Mouse (Mus musculus) limb, embryonic 14.5 days (tissue): ENCODE results near the gene Gss. TPM values are rescaled to one million over a fixed set of nuclear protein-coding genes. Genes with fewer than 3 reads are reported as not detected.

ENCODE experiments used
- ATAC-seq: fragments of 200-750 bp; cut with Nextera tagmentation; 2 replicates; pipeline ENCODE4 v1.8.0; 2017; ENCODE audit warnings: low read depth, moderate number of reproducible peaks, moderate TSS enrichment; ENCODE audit not compliant: low FRiP score
- DNase-seq: peaks from one replicate; pipeline ENCODE4 v3.0.0-alpha.2; 2015; ENCODE audit warnings: low spot score
- H3K27ac ChIP-seq: fragments of 300-500 bp; sonication (generic); replicated peaks from 2 replicates; pipeline ENCODE4 v1.5.1; 2014; ENCODE audit warnings: low read depth, mild to moderate bottlenecking, low read length, moderate library complexity, mixed read lengths
- H3K27me3 ChIP-seq: fragments of 300-500 bp; sonication (generic); 2 replicates; pipeline ENCODE4 v1.6.1; 2014; ENCODE audit warnings: low read length, mixed read lengths; ENCODE audit not compliant: control insufficient read depth, insufficient read depth
- H3K36me3 ChIP-seq: fragments of 300-500 bp; sonication (generic); 2 replicates; pipeline ENCODE4 v1.6.1; 2014; ENCODE audit warnings: mild to moderate bottlenecking, low read length, moderate library complexity, mixed read lengths; ENCODE audit not compliant: control insufficient read depth, insufficient read depth
- H3K4me1 ChIP-seq: fragments of 300-500 bp; sonication (generic); 2 replicates; pipeline ENCODE4 v1.6.1; 2014; ENCODE audit warnings: antibody characterized with exemption, low read length, mixed read lengths; ENCODE audit not compliant: control insufficient read depth, insufficient read depth
- H3K4me2 ChIP-seq: fragments of 300-500 bp; sonication (generic); replicated peaks from 2 replicates; pipeline ENCODE4 v1.6.1; 2014; ENCODE audit warnings: low read depth, mild to moderate bottlenecking, low read length, moderate library complexity; ENCODE audit not compliant: severe bottlenecking
- H3K4me3 ChIP-seq: fragments of 300-500 bp; sonication (generic); replicated peaks from 2 replicates; pipeline ENCODE4 v1.5.1; 2014; ENCODE audit warnings: low read length
- H3K9ac ChIP-seq: fragments of 300-500 bp; sonication (generic); 2 replicates; pipeline ENCODE4 v1.6.1; 2014; ENCODE audit warnings: mild to moderate bottlenecking, low read depth, low read length, moderate library complexity; ENCODE audit not compliant: severe bottlenecking
- H3K9me3 ChIP-seq: fragments of 300-500 bp; sonication (generic); 2 replicates; pipeline ENCODE4 v1.6.1; 2016; ENCODE audit warnings: low read length; ENCODE audit not compliant: control insufficient read depth
- POLR2A ChIP-seq: fragments of 200-500 bp; IDR thresholded peaks from 2 replicates; pipeline ENCODE4 v1.8.0; 2012; ENCODE audit warnings: inconsistent platforms, mild to moderate bottlenecking, moderate library complexity, borderline replicate concordance; ENCODE audit not compliant: insufficient read depth, insufficient read length; ENCODE audit errors: extremely low read depth
- WGBS: fragments of 180-500 bp; shearing (Covaris S2); extraction: QIAGEN DNeasy Blood & Tissue Kit; methylation state at CpG from one replicate; pipeline ENCODE4 v1.1.7; 2014; 5-methylcytosine and 5-hydroxymethylcytosine counted together
- polyA plus RNA-seq, 2 experiments: library from polyadenylated mRNA; depleted of rRNA in 1 of 2; stranded (reverse) in 1 of 2; unstranded in 1 of 2; fragments of >200 nt; fragmentation: Nextera tagmentation in 1 of 2; extraction: Ambion mirVana in 1 of 2; gene quantifications; 2 replicates each; pipeline versions ENCODE4 v1.2.1 to v1.2.3; 2012 to 2014

Gss gene
- polyA plus RNA-seq, 2 experiments, result 16.3 to 24.9 TPM

GRCm38 (mm10) chr2:155583927-155584530 is 8.6 kb downstream of the Gss start:
- no peaks in the 10 kb centered on the region for H3K4me1 ChIP-seq
- no peak for TF ChIP-seq POLR2A
- no peak overlapping the region for H3K4me2 ChIP-seq
- H3K27me3 ChIP-seq, result no peaks in the 10 kb centered on the region
- DNase-seq (peak; percentile 63), ATAC-seq (peak; percentile 50; the same call in 1 of the 2 replicates)
- 48% methylated on average over 5 of the region's 5 CpGs for WGBS
- no peaks in the 10 kb centered on the region for H3K9me3 ChIP-seq
- no peak overlapping the region for H3K27ac ChIP-seq
- no peaks in the 10 kb centered on the region; the same call in 1 of the 2 replicates for H3K36me3 ChIP-seq
- H3K9ac ChIP-seq, result no peak overlapping the region
- no peak overlapping the region for H3K4me3 ChIP-seq

GRCm38 (mm10) chr2:155582996-155583395 is 9.6 kb downstream of the Gss start:
- DNase-seq, result no peak
- no peak for ATAC-seq
- Histone ChIP-seq H3K4me3 (no peak overlapping the region), H3K9ac (no peak overlapping the region), H3K27me3 (no peaks in the 10 kb centered on the region), H3K9me3 (no peaks in the 10 kb centered on the region), H3K4me2 (no peak overlapping the region), H3K36me3 (peaks cover 3% of the 10 kb centered on the region; the same call in 1 of the 2 replicates), H3K4me1 (no peaks in the 10 kb centered on the region), H3K27ac (no peak overlapping the region)
- 77% methylated on average over 5 of the region's 5 CpGs for WGBS
- TF ChIP-seq POLR2A, result no peak

GRCm38 (mm10) chr2:155582384-155582995 is 10.1 kb downstream of the Gss start:
- WGBS, result 79% methylated on average over 4 of the region's 4 CpGs
- Histone ChIP-seq H3K4me3 (no peak overlapping the region), H3K9ac (no peak overlapping the region), H3K36me3 (peaks cover 3% of the 10 kb centered on the region; the same call in 1 of the 2 replicates), H3K27me3 (no peaks in the 10 kb centered on the region), H3K4me2 (no peak overlapping the region), H3K4me1 (no peaks in the 10 kb centered on the region), H3K27ac (no peak overlapping the region), H3K9me3 (no peaks in the 10 kb centered on the region)
- ATAC-seq (no peak), DNase-seq (no peak)
- no peak for TF ChIP-seq POLR2A

- H3K9ac ChIP-seq, result no peak overlapping the region
- H3K27me3 ChIP-seq, result no peaks in the 10 kb centered on the region
- H3K9me3 ChIP-seq, result no peaks in the 10 kb centered on the region
- TF ChIP-seq POLR2A, result no peak
- H3K4me1 ChIP-seq, result no peaks in the 10 kb centered on the region
- no peak overlapping the region for H3K4me3 ChIP-seq
- 86% methylated on average over 3 of the region's 3 CpGs for WGBS
- no peak overlapping the region for H3K4me2 ChIP-seq
- ATAC-seq (no peak), DNase-seq (no peak)
- peaks cover 6% of the 10 kb centered on the region; the same call in 1 of the 2 replicates for H3K36me3 ChIP-seq
- no peak overlapping the region for H3K27ac ChIP-seq
These were observed 12.3 kb downstream of the Gss start for GRCm38 (mm10) chr2:155580331-155580730.

GRCm38 (mm10) chr2:155576656-155577055 is 16.0 kb downstream of the Gss start:
- DNase-seq, result no peak
- TF ChIP-seq POLR2A, result no peak
- WGBS, result 63% methylated on average over 9 of the region's 9 CpGs
- no peak overlapping the region for H3K4me2 ChIP-seq
- H3K27me3 ChIP-seq, result no peaks in the 10 kb centered on the region
- 0 out of 2 replicates have a peak, but pooled peaks cover 6% of the 10 kb centered on the region for H3K36me3 ChIP-seq
- H3K4me3 ChIP-seq, result no peak overlapping the region
- no peak for ATAC-seq
- H3K9ac ChIP-seq, result 0 out of 2 replicates have a peak overlapping the region, but pooled peaks have one; percentile 7
- H3K4me1 ChIP-seq, result no peaks in the 10 kb centered on the region
- no peaks in the 10 kb centered on the region for H3K9me3 ChIP-seq
- H3K27ac ChIP-seq, result no peak overlapping the region
